Mouse (Mus musculus) c-Kit-negative CD71-positive TER-119-positive erythroid progenitor cells, embryonic 14.5 days (primary cell): ENCODE results near the gene Safb2.
"Not testable (repeated sequence)": the region's sequence is repeated elsewhere in the genome, so short reads cannot be mapped to it uniquely, and the experiment has no call there.

Experiments
- DNase-seq: peaks from one replicate; pipeline ENCODE4 v3.0.0-alpha.2; 2013; ENCODE audit warnings: low read depth, low spot score

Gene Safb2

DNA sequence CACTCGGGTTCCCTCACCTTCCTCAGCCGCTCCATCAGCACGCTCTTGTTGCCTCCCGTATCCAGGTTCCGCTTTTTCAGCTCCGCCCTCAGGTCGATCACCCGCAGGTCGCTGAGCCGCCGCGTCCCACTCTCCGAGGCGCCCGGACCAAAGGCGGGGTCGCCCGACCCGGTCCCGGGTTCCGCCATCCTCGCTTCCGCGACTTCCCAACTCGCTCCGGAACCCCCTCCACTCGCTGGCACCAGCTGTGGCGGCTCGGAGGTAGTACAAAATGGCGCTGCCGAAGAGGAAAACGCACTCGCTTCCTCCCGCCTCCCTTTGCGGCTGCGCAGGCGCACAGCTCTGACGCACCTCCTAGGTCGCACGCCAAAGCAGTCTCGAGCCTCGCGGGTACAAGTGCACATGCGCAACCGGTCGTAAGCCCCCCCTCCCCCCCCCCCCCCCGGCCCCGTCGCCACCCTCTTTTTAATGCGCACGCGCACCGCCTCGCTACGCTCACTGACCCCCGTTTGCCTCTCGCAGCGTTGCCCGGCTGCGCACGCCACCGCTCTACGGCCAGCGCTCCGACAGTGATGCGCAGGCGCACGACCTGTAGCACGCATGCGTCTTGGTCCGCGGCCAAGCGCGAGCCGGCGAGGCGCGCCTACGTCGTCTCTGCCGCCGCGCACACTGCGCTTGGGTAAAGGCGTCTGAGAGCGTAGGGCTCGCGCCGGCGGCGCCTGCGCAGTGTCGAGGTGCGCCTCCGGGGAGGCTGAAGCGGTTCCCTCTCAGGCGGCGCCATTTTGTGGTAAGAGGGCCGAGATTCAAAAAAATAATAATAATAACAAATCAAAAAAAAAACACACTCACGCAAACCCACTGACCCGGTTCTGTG lies at the start of gene Safb2, which contains the start of gene Safb:
Gene Safb2, minus strand, starts transcription at position 329 of the 874 bp plus-strand sequence.
Gene Safb, plus strand, starts transcription at position 569 of the 874 bp plus-strand sequence.
- DNase-seq, result peak; percentile 95

DNA sequence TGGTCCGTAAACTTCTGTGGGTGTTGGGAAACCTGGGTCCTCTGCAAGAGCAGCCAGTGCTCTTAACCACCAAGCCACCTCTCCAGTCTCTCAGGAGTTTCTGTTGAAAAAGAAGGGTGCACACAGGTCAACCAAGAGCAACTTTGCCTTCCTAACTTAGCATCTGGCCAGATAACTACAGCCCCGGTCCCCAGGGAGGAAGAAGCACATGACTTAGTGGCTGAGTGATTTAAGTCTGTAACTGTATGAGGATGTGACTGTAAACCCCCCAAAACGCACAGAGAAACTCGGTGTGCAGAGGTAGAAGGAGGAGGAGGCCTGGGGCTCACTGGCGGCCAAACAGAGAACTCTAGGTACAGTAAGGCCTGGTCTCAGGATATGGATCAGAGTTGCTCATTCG lies 49.6 kb upstream of the Safb2 start:
- DNase-seq, result no peak

DNA sequence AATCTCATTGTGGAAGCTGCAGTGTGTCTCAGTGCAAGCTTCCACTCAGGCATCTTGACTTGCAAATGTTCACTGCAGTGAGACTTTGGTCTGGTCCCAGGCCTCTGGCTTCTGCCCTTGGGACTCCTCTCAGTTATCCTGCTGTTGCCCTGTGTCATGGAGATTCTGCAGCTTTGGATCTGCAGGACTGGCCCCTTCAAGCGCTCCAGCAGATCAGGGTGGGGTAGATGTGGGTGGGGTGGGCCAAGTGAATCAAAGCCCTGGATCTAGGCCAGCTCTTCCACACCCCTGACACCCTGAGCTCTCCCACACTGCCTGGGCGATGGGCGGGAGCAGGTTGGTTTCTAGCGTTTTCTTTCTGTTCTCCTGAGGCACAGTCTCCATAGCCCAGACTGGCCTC lies 47.4 kb upstream of the Safb2 start:
- no peak for DNase-seq

DNA sequence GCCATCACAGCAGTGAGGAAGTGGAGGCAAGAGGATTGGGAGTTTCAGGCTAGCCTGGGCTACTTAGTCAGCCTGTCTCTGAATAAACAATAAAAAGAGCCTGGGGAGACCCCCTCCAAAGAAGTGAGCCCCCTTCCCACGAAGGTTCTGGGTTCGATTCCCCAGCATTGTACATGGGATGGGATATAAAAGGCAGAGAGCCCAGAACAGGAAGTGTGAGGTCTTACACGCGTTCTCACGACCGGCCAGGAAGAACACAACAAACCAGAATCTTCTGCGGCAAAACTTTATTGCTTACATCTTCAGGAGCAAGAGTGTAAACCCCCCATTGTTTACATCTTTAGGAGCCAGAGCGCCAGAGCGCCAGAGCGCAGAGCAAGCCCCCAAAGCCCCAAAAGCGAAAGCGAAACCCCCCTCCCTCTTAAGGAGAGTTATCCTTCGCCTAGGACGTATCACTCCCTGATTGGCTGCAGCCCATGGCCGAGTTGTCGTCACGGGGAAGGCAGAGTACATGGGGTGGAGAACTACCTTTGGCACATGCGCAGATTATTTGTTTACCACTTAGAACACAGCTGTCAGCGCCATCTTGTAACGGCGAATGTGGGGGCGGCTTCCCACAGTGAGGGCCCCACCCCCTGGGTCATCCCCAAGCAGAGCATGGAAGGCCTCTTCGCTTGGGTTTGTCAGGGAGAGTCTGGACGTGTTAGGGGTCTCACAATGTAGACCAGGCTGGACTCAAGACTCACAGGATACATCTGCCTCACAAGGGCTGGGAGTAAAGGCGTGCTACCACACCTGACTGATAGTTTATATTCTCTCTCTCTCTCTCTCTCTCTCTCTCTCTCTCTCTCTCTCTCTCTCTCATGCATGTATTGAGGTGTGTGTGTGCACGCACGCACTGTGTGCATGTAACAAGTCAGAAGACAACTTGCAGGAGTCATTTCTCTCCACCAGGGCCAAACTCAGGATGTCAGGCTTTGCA lies 45.7 kb upstream of the Safb2 start:
- not testable (repeated sequence) for DNase-seq

DNA sequence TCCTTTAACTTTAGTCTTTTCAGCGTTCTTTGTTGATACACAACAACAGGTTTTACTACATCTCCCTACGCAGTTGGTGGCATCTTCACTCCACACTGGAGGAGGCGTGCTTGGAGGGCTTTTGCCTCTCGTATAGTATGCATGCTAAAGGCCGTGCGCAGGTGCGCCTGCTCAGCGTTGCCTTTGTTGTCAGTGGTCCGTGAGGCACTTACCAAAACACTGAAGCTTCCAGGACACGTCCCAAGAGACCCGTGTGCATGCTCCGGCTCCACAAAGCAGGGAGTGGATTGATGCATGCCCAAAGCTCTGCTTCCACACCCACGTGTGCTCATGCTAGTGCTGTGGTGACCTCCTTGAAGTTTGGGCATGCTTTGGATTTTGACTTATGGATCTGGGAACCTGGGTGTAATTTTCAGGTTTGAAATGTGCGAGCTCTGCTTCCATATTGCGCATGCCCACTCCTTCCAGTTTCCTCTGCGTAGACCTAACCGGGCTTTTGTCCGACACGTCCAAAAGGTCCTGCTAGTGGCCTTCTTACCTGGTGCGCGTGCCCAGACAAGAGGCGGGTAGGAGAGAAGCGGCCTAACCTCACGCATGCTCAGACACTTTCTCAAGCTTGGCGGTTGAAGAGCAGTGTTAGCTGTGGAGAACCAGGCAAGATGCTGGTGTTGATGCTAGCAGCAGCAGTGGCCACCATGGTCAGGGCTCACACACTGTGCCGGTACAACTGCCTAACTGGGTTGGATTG lies 43.3 kb upstream of the Safb2 start, which contains the start of gene Catsperd:
Gene Catsperd, plus strand, starts transcription at position 614 of the 748 bp plus-strand sequence.
- DNase-seq, result no peak

DNA sequence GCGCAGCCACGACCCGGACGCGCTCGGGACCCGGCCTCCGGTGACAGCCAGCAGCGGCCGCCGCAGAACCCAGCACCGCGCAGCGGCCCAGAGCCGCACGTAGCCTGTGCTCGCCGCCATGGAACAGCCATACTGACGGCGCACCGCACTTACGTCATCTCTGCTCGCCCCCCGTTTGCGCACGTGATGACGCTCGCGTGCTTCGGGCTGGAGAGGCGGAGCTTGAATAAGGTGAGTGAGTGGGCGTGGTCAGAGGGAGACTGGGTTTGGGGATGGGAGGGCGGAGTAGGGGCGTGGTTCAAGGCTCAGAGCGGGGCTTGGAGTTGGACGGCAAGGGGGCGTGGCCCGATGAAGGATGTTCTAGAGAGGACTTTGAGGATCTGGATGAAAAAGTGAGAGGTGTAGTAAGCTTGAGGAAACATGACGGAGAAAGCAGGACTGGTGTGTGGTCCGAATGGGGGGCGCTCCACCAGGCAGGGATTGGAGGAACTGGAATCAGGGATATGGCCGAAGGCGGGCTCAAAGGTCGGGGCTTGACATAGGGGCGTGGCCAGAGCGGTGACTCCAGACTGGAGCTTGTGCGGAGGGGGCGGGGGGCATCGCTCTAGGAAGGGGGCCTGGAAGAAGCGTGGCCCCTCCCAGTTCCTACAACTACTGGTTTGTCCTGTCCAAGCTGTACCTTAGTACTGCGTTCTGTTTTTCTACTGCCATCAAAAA lies 42.5 kb upstream of the Safb2 start, which contains the start of gene Lonp1:
Gene Lonp1, minus strand, starts transcription at position 134 of the 717 bp plus-strand sequence.
- peak; percentile 92 for DNase-seq

DNA sequence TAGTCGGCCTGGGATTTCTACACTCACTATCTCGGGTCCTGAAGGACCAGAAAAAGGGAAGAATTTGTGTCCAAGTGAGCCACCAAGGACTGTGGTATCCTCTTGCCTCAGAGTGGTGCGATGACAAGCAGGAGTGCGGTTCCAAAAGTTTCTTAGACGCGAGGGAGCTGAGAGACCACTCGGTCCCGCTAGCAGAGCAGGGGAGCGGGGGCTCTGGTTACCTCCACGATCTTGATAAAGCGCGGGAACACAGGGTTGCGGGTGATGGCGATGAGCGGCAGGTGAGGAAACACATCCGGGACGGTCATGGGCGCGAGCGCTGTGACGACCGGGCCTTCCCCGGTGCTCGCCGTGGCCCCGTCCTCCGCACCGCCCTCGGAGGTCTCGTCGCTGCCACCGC lies 41.9 kb upstream of the Safb2 start:
- no peak for DNase-seq

DNA sequence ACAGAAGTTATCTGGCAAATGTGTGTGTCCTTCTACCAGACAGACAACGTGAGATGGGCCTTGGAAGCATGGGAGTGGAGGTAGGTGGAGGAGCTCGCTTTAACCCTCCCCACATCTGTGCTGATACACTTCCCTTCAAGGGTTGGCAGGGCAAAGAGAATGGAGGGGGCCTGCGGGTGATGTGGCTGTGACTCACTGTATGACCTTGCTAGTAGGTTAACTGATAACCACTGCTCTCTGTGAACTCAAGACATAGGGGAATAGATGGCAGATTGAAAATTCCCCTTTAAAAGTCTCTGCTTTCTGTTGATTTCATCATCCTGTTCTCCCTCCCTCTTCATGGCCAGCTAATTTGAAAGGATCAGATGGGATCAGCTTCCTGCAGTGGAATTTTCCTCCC lies 41.1 kb upstream of the Safb2 start:
- DNase-seq, result no peak

DNA sequence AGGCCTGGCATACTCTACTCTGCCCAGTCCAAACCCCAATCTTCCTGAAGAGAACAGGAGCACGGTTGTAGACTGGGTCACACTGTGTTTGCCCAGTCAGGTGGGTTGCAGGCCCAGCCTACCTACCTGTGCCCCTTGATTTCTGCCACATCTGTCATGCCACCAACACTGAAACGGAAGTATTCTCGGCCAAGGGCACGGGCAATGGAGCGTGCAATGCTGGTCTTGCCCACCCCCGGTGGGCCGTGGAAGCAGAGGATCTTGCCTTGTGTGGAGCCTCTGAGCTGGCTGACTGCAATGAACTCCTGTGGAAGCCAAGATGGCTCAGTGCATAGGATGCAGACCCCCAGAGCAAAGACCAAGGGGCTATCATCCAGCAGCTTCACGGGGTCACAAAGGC lies 33.2 kb upstream of the Safb2 start:
- no peak for DNase-seq

DNA sequence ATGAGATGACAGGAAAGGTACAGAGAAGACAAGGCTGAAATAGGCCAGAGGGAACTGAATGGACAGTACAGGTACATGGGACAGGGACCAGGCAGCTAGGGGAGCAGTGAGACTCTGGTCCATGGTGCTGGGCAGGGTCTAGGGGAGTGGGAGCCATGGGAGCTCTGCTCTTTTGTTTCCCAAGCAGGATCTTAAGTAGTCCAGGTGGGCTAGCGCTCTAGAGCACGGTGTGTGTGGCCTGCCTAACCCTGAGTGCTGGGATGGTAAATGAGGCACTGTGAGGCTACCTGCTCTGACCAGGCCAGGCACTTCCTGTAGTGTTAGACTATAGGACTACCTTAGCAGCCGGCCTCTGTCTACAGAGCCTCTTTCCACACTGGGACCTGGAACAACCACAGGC lies 32.3 kb upstream of the Safb2 start:
- DNase-seq, result no peak

DNA sequence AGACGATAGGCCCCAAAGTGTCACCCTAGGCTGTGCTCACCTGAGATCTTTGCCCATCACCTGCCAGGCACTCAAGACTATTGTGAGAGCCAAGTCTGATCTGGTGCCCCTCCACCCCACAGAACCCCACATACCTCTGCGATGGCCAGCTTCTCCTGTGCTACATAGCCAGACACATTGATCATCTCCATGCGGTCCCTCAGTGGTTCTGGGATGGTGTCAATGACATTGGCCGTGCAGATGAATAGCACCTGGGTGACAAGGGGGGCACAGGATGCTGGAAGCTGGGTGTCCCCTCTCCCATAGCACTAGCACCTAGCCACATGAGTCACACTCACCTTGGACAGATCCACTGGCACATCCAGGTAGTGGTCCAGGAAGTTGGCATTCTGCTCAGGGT lies 31.4 kb upstream of the Safb2 start:
- DNase-seq, result no peak

DNA sequence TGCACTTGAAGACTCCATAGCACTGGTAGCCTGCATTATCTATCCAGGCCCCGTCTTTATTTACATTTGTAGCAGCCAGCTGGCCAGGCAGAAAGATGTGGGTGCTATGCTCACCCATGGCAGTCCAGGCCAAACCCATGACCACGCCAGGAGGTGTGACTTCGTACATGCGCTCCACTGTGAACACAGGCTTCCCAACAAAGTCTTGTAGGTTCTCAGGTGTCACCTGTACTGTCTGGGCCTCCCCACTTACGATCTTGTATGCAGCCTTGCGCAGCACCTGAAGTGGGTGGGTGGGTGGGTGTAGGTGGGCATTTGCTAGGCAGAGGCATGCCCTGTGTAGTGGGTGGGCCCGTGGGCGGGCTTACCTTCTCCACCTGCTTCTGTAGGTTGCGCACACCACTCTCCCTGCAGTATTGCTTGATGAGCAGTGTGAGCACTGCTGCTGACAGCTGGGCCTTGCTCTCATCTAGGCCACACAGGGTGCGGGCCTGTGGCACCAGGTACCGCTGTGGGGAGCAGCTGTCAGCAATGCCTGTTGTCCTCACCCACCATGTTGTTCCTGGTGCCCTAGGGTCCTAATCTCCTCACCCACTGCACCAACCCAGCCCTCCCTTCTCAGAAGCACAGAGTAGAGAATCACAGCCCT lies 30.9 kb upstream of the Safb2 start:
- DNase-seq, result no peak

DNA sequence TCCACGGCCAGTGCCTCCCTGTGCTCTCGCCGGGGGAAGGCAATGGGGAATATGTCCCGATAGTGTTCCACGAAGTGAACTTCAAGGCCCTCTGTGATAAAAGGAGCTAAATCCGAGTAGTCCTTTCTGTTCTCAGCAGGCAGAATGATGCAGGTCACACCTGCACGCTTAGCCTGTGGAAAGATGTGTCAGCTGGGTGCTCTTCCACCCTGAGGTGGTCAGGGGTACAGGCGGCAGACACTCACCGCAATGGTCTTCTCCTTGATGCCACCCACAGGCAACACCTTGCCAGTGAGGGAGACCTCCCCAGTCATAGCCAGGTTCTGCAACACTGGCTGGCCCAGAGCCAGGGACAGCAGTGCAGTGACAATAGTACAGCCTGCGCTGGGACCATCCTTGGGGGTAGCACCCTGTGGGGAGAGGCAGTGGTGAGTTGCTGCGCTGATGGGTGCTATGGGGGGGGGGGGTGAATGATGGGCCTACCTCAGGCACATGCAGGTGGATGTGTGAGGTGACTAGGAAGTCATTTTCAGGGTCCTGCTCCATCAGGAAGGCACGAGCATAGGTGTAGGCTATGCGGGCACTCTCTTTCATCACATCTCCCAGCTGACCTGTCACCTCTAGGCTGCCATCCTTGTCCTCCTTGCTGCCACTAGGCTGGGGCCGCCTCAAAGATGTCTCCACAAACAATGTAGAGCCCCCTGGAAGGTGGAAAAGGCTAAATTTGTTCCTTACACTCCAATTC lies 30.2 kb upstream of the Safb2 start:
- DNase-seq, result no peak

DNA sequence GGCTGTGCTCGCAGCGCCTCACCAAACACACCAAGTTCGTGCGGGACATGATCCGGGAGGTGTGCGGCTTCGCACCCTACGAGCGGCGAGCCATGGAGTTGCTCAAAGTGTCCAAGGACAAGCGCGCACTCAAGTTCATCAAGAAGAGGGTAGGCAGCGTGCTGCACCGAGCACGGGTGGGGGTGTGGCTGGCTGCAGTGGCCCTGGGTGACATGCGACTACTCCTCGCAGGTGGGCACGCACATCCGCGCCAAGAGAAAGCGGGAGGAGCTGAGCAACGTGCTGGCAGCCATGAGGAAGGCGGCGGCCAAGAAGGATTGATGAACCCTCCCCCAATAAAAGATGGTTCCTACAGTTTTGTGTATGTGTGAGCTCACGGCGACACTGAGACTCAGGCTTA lies 29.5 kb upstream of the Safb2 start:
- DNase-seq, result not testable (repeated sequence)

DNA sequence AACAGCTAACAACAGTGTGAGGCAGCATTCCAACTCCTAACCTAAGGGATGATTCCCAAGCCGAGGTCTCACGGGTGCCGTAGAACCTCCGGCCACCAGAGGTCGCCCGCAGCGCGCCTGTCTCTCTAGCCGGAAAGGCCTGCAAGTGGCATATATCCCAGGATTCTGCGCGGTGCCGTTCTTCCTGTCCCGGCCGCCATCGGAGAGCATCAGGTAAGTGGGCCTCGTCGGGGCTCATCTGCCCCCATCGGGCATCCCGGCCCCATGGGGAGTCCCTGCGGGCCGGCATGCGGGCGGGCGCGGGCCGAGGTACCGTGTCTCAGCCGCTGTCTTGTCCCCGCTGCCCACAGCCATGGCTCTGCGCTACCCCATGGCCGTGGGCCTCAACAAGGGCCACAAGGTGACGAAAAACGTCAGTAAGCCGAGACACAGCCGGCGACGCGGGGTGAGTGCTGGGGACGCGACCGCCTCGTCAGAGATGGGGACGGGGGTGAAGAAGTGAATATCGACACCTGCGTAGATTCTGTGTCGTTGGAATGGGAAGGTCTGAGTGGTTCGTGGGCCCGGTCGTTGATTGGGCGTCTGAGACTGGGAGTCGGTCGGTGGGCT lies 29.0 kb upstream of the Safb2 start, which contains the start of gene Rpl36:
Gene Rpl36, plus strand, starts transcription at position 181 of the 609 bp plus-strand sequence.
- peak; percentile 81 for DNase-seq

DNA sequence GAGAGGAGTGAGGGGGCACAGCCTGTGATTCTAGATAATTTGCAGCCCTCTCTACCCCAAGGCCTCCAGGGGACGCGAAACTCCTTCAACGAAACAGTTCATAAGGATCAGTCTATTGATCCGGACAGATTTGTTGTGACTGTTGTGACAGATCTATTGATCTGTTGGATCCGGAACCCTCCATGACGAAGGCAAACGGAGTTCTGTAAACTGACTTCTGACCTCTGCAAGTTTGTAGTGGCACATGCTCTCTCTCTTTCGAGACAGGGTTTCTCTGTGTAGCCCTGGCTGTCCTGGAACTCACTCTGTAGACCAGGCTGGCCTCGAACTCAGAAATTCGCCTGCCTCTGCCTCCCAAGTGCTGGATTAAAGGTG lies 28.2 kb upstream of the Safb2 start:
- not testable (repeated sequence) for DNase-seq

DNA sequence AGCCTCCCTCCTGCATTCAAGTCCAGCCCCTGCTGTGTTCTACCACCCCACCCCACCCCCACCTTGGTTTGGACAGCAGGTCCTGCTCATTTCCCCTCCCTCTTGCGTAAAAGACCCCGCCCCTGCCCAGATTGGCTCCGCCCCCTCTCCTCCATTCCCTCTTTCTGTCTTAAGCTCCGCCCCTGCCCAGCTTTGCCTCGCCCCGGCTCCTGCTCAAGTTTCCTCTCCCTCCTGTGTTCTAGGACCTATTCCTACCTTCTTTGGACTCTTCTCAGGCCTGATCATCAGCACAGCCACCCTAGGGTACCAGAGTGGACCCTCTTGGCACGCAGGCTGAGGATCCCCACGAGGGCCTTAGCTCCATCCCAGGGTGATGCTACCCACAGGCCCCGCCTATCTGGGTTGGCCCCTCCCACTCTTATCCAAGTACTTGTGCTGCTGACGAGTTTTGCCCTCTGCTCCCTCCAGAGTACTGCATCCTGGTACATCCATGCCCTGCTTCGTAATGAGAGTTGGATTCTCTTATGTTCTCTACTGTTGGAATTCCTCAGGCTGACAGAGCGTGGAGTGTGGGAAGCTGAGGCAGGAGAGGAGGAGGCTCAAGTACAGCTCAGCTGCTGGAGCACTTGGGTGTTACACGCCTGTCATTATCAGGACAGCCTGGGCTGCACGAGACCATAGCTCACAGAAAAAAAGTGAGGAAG lies 27.6 kb upstream of the Safb2 start:
- DNase-seq, result peak; percentile 66

DNA sequence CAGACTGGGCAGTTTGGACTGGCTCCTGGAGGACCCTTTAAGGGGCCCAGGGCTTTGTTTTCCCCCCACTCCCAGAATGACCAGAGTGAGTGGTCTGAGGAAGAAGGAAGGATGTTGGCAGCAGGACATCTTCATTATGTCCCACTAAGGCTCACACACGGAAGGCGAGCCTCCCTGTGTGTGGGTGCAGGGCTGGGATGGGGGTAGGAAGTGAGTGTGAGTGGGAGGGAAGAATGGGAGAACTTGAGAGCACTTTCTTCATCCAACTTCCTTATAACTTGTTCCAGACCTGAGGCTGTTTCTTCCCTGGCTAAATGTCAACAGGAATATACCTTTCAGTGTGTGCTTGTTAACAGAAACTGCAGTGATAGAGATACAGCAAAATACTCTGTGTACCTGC lies 26.9 kb upstream of the Safb2 start:
- DNase-seq, result no peak
